Mouse (Mus musculus): Measurements from ENCODE around the gene Adamts7. TPM values are rescaled to one million over a fixed set of nuclear protein-coding genes. Genes with fewer than 3 reads are reported as not detected.

Gene Adamts7
- polyA plus RNA-seq, 1 experiment from 2014 or later: 28.0 TPM

GRCm38 (mm10) chr9:90244301-90245151, 81.7 kb downstream of the Adamts7 start:
- no peaks in the 10 kb centered on the region for H3K27me3 ChIP-seq
- H3K9ac ChIP-seq: no peak overlapping the region
- H3K9me3 ChIP-seq (replicated peaks): no peaks in the 10 kb centered on the region
- no peaks in the 10 kb centered on the region for H3K4me1 ChIP-seq
- H3K36me3 ChIP-seq: peaks cover 6% of the 10 kb centered on the region; the same call in 1 of the 2 replicates
- no peak overlapping the region for H3K4me2 ChIP-seq (replicated peaks)
- H3K27ac ChIP-seq: no peak overlapping the region
- no peak overlapping the region for H3K4me3 ChIP-seq
- WGBS: 90% methylated on average over 15 of the region's 15 CpGs
- no peak for ATAC-seq (ENCODE audit: low FRiP score)

- no peak for ATAC-seq (ENCODE audit: low FRiP score)
- Histone ChIP-seq H3K9me3 (replicated peaks) (no peaks in the 10 kb centered on the region), H3K4me3 (no peak overlapping the region), H3K4me1 (no peaks in the 10 kb centered on the region), H3K9ac (no peak overlapping the region), H3K36me3 (peaks cover 6% of the 10 kb centered on the region; the same call in 1 of the 2 replicates), H3K27me3 (no peaks in the 10 kb centered on the region), H3K4me2 (replicated peaks) (no peak overlapping the region), H3K27ac (no peak overlapping the region)
- 93% methylated on average over 6 of the region's 6 CpGs for WGBS
Observed at GRCm38 (mm10) chr9:90245206-90245605, 82.3 kb downstream of the Adamts7 start.

GRCm38 (mm10) chr9:90245781-90246180, 82.9 kb downstream of the Adamts7 start:
- H3K27me3 ChIP-seq: no peaks in the 10 kb centered on the region
- ATAC-seq (ENCODE audit: low FRiP score): no peak
- H3K4me2 ChIP-seq (replicated peaks): no peak overlapping the region
- H3K27ac ChIP-seq: no peak overlapping the region
- H3K9me3 ChIP-seq (replicated peaks): no peaks in the 10 kb centered on the region
- 93% methylated on average over 5 of the region's 5 CpGs for WGBS
- H3K4me3 ChIP-seq: no peak overlapping the region
- no peaks in the 10 kb centered on the region for H3K4me1 ChIP-seq
- H3K9ac ChIP-seq: no peak overlapping the region
- H3K36me3 ChIP-seq: peaks cover 6% of the 10 kb centered on the region; the same call in 1 of the 2 replicates

- WGBS: 78% methylated on average over 7 of the region's 7 CpGs
- H3K27me3 ChIP-seq: no peaks in the 10 kb centered on the region
- peaks cover 6% of the 10 kb centered on the region; the same call in 1 of the 2 replicates for H3K36me3 ChIP-seq
- H3K9me3 ChIP-seq (replicated peaks): no peaks in the 10 kb centered on the region
- no peaks in the 10 kb centered on the region for H3K4me1 ChIP-seq
- no peak overlapping the region for H3K27ac ChIP-seq
- no peak overlapping the region for H3K9ac ChIP-seq
- no peak for ATAC-seq (ENCODE audit: low FRiP score)
- H3K4me2 ChIP-seq (replicated peaks): no peak overlapping the region
- no peak overlapping the region for H3K4me3 ChIP-seq
Observed at GRCm38 (mm10) chr9:90247316-90247715, 84.4 kb downstream of the Adamts7 start.

GRCm38 (mm10) chr9:90248326-90248725, 85.5 kb downstream of the Adamts7 start:
- no peak overlapping the region for H3K4me3 ChIP-seq
- no peak overlapping the region for H3K9ac ChIP-seq
- no peaks in the 10 kb centered on the region for H3K9me3 ChIP-seq (replicated peaks)
- no peak overlapping the region for H3K27ac ChIP-seq
- peaks cover 6% of the 10 kb centered on the region; the same call in 1 of the 2 replicates for H3K36me3 ChIP-seq
- ATAC-seq (ENCODE audit: low FRiP score): no peak
- H3K4me2 ChIP-seq (replicated peaks): no peak overlapping the region
- 90% methylated on average over 7 of the region's 7 CpGs for WGBS
- no peaks in the 10 kb centered on the region for H3K27me3 ChIP-seq
- no peaks in the 10 kb centered on the region for H3K4me1 ChIP-seq

- no peak for ATAC-seq (ENCODE audit: low FRiP score)
- H3K9ac ChIP-seq: no peak overlapping the region
- 91% methylated on average over 2 of the region's 2 CpGs for WGBS
- no peaks in the 10 kb centered on the region for H3K4me1 ChIP-seq
- H3K27ac ChIP-seq: no peak overlapping the region
- H3K9me3 ChIP-seq (replicated peaks): no peaks in the 10 kb centered on the region
- peaks cover 6% of the 10 kb centered on the region; the same call in 1 of the 2 replicates for H3K36me3 ChIP-seq
- no peak overlapping the region for H3K4me3 ChIP-seq
- H3K27me3 ChIP-seq: no peaks in the 10 kb centered on the region
- H3K4me2 ChIP-seq (replicated peaks): no peak overlapping the region
Observed at GRCm38 (mm10) chr9:90249036-90249435, 86.2 kb downstream of the Adamts7 start.

GRCm38 (mm10) chr9:90250141-90250775, 87.4 kb downstream of the Adamts7 start:
- Histone ChIP-seq H3K27me3 (no peaks in the 10 kb centered on the region), H3K4me2 (replicated peaks) (no peak overlapping the region), H3K4me1 (no peaks in the 10 kb centered on the region), H3K4me3 (no peak overlapping the region), H3K9me3 (replicated peaks) (no peaks in the 10 kb centered on the region), H3K27ac (no peak overlapping the region), H3K9ac (no peak overlapping the region), H3K36me3 (peaks cover 6% of the 10 kb centered on the region; the same call in 1 of the 2 replicates)
- no peak for ATAC-seq (ENCODE audit: low FRiP score)
- WGBS: 93% methylated on average over 5 of the region's 5 CpGs

- H3K27me3 ChIP-seq: no peaks in the 10 kb centered on the region
- no peak for ATAC-seq (ENCODE audit: low FRiP score)
- H3K4me1 ChIP-seq: peaks cover 4% of the 10 kb centered on the region
- peaks cover 6% of the 10 kb centered on the region; the same call in 1 of the 2 replicates for H3K36me3 ChIP-seq
- no peaks in the 10 kb centered on the region for H3K9me3 ChIP-seq (replicated peaks)
- no peak overlapping the region for H3K4me3 ChIP-seq
- no peak overlapping the region for H3K4me2 ChIP-seq (replicated peaks)
- WGBS: 92% methylated on average over 13 of the region's 13 CpGs
- H3K27ac ChIP-seq: no peak overlapping the region
- H3K9ac ChIP-seq: no peak overlapping the region
Observed at GRCm38 (mm10) chr9:90250964-90251750, 88.3 kb downstream of the Adamts7 start.

- no peaks in the 10 kb centered on the region for H3K36me3 ChIP-seq
- 87% methylated on average over 2 of the region's 2 CpGs for WGBS
- H3K4me1 ChIP-seq: peaks cover 8% of the 10 kb centered on the region
- H3K27me3 ChIP-seq: no peaks in the 10 kb centered on the region; the same call in 1 of the 2 replicates
- ATAC-seq (ENCODE audit: low FRiP score): no peak
- H3K4me2 ChIP-seq (replicated peaks): no peak overlapping the region
- no peak overlapping the region for H3K27ac ChIP-seq
- H3K9me3 ChIP-seq (replicated peaks): no peaks in the 10 kb centered on the region
- H3K9ac ChIP-seq: no peak overlapping the region
- H3K4me3 ChIP-seq: no peak overlapping the region
Observed at GRCm38 (mm10) chr9:90253181-90253580, 90.3 kb downstream of the Adamts7 start.

GRCm38 (mm10) chr9:90255844-90256405, 93.1 kb downstream of the Adamts7 start:
- Histone ChIP-seq H3K9ac (no peak overlapping the region), H3K4me1 (peaks cover 11% of the 10 kb centered on the region), H3K4me3 (no peak overlapping the region), H3K9me3 (replicated peaks) (no peaks in the 10 kb centered on the region), H3K36me3 (no peaks in the 10 kb centered on the region), H3K4me2 (replicated peaks) (no peak overlapping the region), H3K27me3 (no peaks in the 10 kb centered on the region; the same call in 1 of the 2 replicates), H3K27ac (no peak overlapping the region)
- 0 out of 2 replicates have a peak, but pooled peaks have one; percentile 30 for ATAC-seq (ENCODE audit: low FRiP score)
- WGBS: 39% methylated on average over 6 of the region's 6 CpGs

- Histone ChIP-seq H3K9me3 (replicated peaks) (no peaks in the 10 kb centered on the region), H3K4me2 (replicated peaks) (no peak overlapping the region), H3K4me3 (no peak overlapping the region), H3K27ac (no peak overlapping the region), H3K27me3 (no peaks in the 10 kb centered on the region; the same call in 1 of the 2 replicates), H3K4me1 (peaks cover 13% of the 10 kb centered on the region), H3K36me3 (no peaks in the 10 kb centered on the region), H3K9ac (no peak overlapping the region)
- WGBS: 81% methylated on average over 7 of the region's 7 CpGs
- no peak for ATAC-seq (ENCODE audit: low FRiP score)
Observed at GRCm38 (mm10) chr9:90257220-90257619, 94.4 kb downstream of the Adamts7 start.
